Mouse (Mus musculus) T-helper 2 cell (primary cell): ENCODE data around the gene Zkscan2.

Experiments
- in situ Hi-C: fragments of 300-600 bp; cut with MboI, MseI; formaldehyde crosslinking; loops from one replicate; pipeline ENCODE4 v1.15.1; 2025; ENCODE audit warnings: high pct_unique_total_duplicates

The Zkscan2 gene

DNA sequence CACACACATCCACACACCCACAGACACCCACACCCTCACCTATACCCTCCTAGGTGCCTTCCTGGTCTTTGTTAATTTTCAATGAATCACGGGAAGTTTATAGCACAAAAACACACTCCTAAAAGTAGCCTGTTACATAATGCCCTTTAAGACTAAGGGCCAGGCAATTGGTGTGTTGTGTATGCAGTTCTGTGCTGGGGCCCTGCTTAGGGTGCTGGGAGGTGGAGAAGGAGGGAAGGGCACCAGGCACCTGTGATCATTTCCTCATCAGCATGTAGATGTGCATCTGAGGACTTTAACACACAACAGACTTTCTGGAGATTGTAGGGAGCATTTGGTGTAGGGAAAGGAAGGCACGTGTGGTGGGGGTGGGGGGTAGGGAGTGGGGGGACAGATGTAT is 51.5 kb downstream of the Zkscan2 start:
- in situ Hi-C loops, result no loop called here

DNA sequence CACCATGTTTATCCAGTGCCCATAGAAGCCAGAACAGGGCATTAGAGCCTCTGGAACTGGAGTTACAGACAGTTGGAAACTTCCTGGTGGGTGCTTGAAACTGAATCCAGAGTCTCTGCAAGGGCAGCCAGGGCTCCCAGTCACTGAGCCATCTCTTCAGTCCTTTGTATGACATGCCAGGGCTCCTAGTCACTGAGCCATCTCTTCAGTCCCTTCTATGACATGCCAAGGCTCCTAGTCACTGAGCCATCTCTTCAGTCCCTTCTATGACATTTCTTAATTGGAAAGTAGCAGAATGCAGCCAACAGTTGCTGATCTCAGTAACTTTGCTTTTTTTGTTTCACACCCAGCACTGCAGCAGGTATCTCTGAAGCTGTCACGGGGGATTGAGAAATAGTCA is 58.2 kb downstream of the Zkscan2 start:
- in situ Hi-C loops, result no loop called here

DNA sequence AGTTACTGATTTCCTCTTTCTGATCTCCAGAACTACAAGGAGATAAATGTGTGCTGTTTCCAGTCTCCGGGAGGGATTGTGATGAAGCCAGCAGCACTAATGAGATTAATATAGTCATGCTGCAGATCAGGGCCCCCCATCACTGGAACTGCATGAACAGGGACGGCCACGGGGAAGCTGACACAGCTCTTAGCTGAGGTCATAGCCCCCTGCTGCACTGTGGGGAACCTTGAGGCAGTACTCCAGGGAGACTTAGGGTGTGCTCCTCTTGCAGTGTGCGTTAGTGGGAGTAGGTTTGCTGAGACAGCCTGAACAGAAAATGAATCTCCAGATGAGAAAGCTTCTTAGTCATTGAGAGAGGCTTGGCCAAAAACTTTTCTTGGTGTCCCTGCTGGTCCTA is 69.0 kb downstream of the Zkscan2 start:
- in situ Hi-C loops, result no loop called here

DNA sequence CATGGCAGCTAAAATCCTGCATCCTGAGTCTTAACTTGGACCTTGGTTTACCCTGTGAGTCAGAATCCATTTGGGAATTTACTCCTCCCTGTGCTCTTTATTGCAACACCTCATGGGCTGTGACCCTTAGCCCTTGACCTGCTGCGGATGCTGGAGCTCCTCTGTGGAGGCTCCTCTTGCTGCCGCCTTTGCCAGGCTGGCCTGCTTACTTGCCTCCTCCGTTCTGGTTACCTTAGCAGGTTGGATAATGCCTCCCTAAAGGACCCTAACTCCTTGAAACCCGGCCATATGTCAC is 69.9 kb downstream of the Zkscan2 start:
- in situ Hi-C loops, result no loop called here

DNA sequence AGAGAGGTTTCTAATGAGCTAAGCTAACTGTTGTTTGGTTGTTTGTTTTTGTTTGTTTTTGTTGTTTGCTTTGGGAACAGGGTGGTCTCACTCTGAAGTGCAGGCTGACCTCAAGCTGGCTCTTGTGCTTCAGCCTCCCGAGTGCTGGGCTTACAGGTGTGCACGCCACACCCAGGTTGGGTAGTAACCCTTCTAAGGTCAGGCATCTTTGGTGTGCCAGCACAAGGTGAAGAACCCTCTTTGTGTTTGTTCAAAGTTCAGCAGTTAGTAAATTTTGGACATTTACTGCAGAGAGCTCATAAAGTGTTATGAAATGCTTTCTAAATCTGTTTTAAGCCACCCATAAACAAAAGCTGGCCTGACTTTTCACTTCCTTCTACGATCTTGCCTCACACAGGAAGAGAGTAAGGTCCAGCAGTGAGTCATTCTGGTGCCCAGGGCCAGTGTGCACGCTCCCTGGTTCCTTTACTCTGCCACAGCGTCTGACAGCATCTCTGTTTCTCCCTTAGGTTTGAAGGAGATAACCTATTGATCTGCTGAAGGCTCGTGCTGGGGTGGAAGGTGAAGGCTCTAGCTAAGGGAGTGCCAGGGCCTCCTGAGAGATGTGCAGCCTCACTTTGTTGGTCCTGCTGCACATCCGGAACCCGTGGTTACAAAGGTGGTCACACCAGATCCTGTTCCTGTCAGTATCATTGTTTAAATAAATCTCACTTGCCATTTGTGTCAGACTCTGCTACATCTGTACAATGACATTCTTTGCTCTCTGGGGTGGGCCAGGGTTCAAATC is 70.4 kb downstream of the Zkscan2 start:
- in situ Hi-C loops, result no loop called here
